Mouse (Mus musculus) CH12.LX (cell line): Measurements from ENCODE around the gene Bicc1. TPM values are rescaled to one million over a fixed set of nuclear protein-coding genes. Genes with fewer than 3 reads are reported as not detected.

Source experiments
- DNase-seq: peaks from one replicate; pipeline ENCODE4 v3.0.0-alpha.2; 2013; ENCODE audit errors: extremely low read depth
- H3K27ac ChIP-seq: 2 replicates; pipeline ENCODE4 v1.5.1; 2012; ENCODE audit warnings: low read depth, mild to moderate bottlenecking, control low read depth, moderate library complexity; ENCODE audit not compliant: insufficient read depth
- H3K27me3 ChIP-seq: replicated peaks from 2 replicates; pipeline ENCODE3; 2012; ENCODE audit warnings: inconsistent platforms
- H3K36me3 ChIP-seq, 2 experiments: replicated peaks in 1 of 2; 2 replicates each; pipeline versions ENCODE3 to v1.6.1; 2012; ENCODE audit warnings: inconsistent platforms in 1 of 2, low read length in 1 of 2, mild to moderate bottlenecking in 1 of 2, mixed read lengths in 1 of 2, moderate library complexity in 1 of 2; ENCODE audit not compliant: control insufficient read depth in 1 of 2, insufficient read depth in 1 of 2
- H3K4me1 ChIP-seq, 2 experiments: 2 replicates each; pipeline ENCODE4 v1.6.1; 2012; ENCODE audit warnings: inconsistent platforms in 1 of 2, moderate library complexity in 1 of 2; ENCODE audit not compliant: insufficient read depth in 2 of 2, control insufficient read depth in 1 of 2
- H3K4me2 ChIP-seq: 2 replicates; pipeline ENCODE4 v1.6.1; 2012; ENCODE audit warnings: low read depth, mild to moderate bottlenecking, control low read depth; ENCODE audit not compliant: poor library complexity, insufficient read depth, severe bottlenecking
- H3K4me3 ChIP-seq, 3 experiments: fragments of 150-350 bp in 1 of 3; sonication (generic) in 1 of 3; replicated peaks in 1 of 3; 2 replicates each; pipeline versions ENCODE3 to v1.5.1; 2011 to 2012; ENCODE audit warnings: low read depth in 2 of 3, low read length in 2 of 3, mild to moderate bottlenecking in 2 of 3, moderate library complexity in 2 of 3, control low read depth in 1 of 3, improper control_type of control experiment in 1 of 3, inconsistent platforms in 1 of 3, mixed read lengths in 1 of 3; ENCODE audit not compliant: poor library complexity in 1 of 3
- H3K79me2 ChIP-seq: replicated peaks from 2 replicates; pipeline ENCODE4 v1.6.1; 2012; ENCODE audit warnings: mild to moderate bottlenecking, moderate library complexity; ENCODE audit not compliant: control insufficient read depth, poor library complexity, insufficient read depth, severe bottlenecking; ENCODE audit errors: extremely low read depth
- H3K9ac ChIP-seq: 2 replicates; pipeline ENCODE4 v1.6.1; 2012; ENCODE audit warnings: low read depth, mild to moderate bottlenecking, control low read depth, moderate library complexity; ENCODE audit not compliant: insufficient read depth
- H3K9me3 ChIP-seq: replicated peaks from 2 replicates; pipeline ENCODE3; 2012; ENCODE audit warnings: low read length, inconsistent platforms, mixed read lengths
- BHLHE40 ChIP-seq: IDR thresholded peaks from 2 replicates; pipeline ENCODE4 v1.6.1; 2011; ENCODE audit warnings: mild to moderate bottlenecking, low read depth, low read length, improper control_type of control experiment
- CHD1 ChIP-seq: IDR thresholded peaks from 2 replicates; pipeline ENCODE4 v1.6.1; 2012; ENCODE audit warnings: low read depth, low read length, improper control_type of control experiment, inconsistent platforms
- CTCF ChIP-seq, 2 experiments: IDR thresholded peaks in 1 of 2; conservative IDR thresholded peaks in 1 of 2; 2 replicates each; pipeline ENCODE4 v1.5.1; 2011 to 2012; ENCODE audit warnings: low read depth in 2 of 2, low read length in 2 of 2, improper control_type of control experiment in 1 of 2, inconsistent platforms in 1 of 2, mild to moderate bottlenecking in 1 of 2, moderate library complexity in 1 of 2
- E2F4 ChIP-seq: IDR thresholded peaks from 2 replicates; pipeline ENCODE4 v1.6.1; 2011; ENCODE audit warnings: low read depth, low read length, improper control_type of control experiment; ENCODE audit not compliant: insufficient replicate concordance
- ELF1 ChIP-seq: IDR thresholded peaks from 2 replicates; pipeline ENCODE4 v1.6.1; 2014; ENCODE audit warnings: low read depth, mild to moderate bottlenecking, inconsistent platforms, low read length, improper control_type of control experiment
- EP300 ChIP-seq: IDR thresholded peaks from 2 replicates; pipeline ENCODE4 v1.6.1; 2011; ENCODE audit warnings: low read length, improper control_type of control experiment
- ETS1 ChIP-seq: conservative IDR thresholded peaks from 2 replicates; pipeline ENCODE4 v1.6.1; 2012; ENCODE audit warnings: low read depth, mild to moderate bottlenecking, inconsistent platforms, low read length, improper control_type of control experiment, moderate library complexity
- GABPA ChIP-seq: IDR thresholded peaks from 2 replicates; pipeline ENCODE4 v1.6.1; 2012; ENCODE audit warnings: low read depth, low read length, improper control_type of control experiment, inconsistent platforms; ENCODE audit not compliant: insufficient replicate concordance
- HCFC1 ChIP-seq: IDR thresholded peaks from 2 replicates; pipeline ENCODE4 v1.6.1; 2012; ENCODE audit warnings: low read depth, mild to moderate bottlenecking, inconsistent platforms, low read length, improper control_type of control experiment
- IRF4 ChIP-seq: IDR thresholded peaks from 2 replicates; pipeline ENCODE4 v1.6.1; 2014; ENCODE audit warnings: low read depth, mild to moderate bottlenecking, inconsistent platforms, low read length, improper control_type of control experiment
- MAX ChIP-seq: IDR thresholded peaks from 2 replicates; pipeline ENCODE4 v1.6.1; 2011; ENCODE audit warnings: low read length, improper control_type of control experiment
- MAZ ChIP-seq: IDR thresholded peaks from 2 replicates; pipeline ENCODE4 v1.6.1; 2012; ENCODE audit warnings: low read depth, mild to moderate bottlenecking, inconsistent platforms, low read length, improper control_type of control experiment, moderate library complexity
- MEF2A ChIP-seq: IDR thresholded peaks from 2 replicates; pipeline ENCODE4 v1.6.1; 2014; ENCODE audit warnings: low read depth, mild to moderate bottlenecking, inconsistent platforms, low read length, improper control_type of control experiment, borderline replicate concordance
- MXI1 ChIP-seq: IDR thresholded peaks from 2 replicates; pipeline ENCODE4 v1.6.1; 2011; ENCODE audit warnings: mild to moderate bottlenecking, low read depth, low read length, improper control_type of control experiment
- MYC ChIP-seq: IDR thresholded peaks from 2 replicates; pipeline ENCODE4 v1.6.1; 2011; ENCODE audit warnings: low read depth, mild to moderate bottlenecking, improper control_type of control experiment, low read length
- NRF1 ChIP-seq: IDR thresholded peaks from 2 replicates; pipeline ENCODE4 v1.6.1; 2014; ENCODE audit warnings: low read depth, mild to moderate bottlenecking, inconsistent platforms, low read length, improper control_type of control experiment, moderate library complexity
- POLR2A ChIP-seq: IDR thresholded peaks from 2 replicates; pipeline ENCODE4 v1.6.1; 2011; ENCODE audit warnings: low read depth, mild to moderate bottlenecking, improper control_type of control experiment, low read length
- RAD21 ChIP-seq: IDR thresholded peaks from 2 replicates; pipeline ENCODE4 v1.6.1; 2011; ENCODE audit warnings: low read depth, mild to moderate bottlenecking, low read length, improper control_type of control experiment, moderate library complexity
- UBTF ChIP-seq: IDR thresholded peaks from 2 replicates; pipeline ENCODE4 v1.6.1; 2012; ENCODE audit warnings: low read depth, mild to moderate bottlenecking, inconsistent platforms, low read length, improper control_type of control experiment, moderate library complexity
- USF1 ChIP-seq: IDR thresholded peaks from 2 replicates; pipeline ENCODE4 v1.6.1; 2014; ENCODE audit warnings: low read depth, mild to moderate bottlenecking, inconsistent platforms, low read length, improper control_type of control experiment
- USF2 ChIP-seq: conservative IDR thresholded peaks from 2 replicates; pipeline ENCODE4 v1.6.1; 2011; ENCODE audit warnings: low read depth, low read length, improper control_type of control experiment
- ZKSCAN1 ChIP-seq: IDR thresholded peaks from 2 replicates; pipeline ENCODE4 v1.6.1; 2012; ENCODE audit warnings: low read depth, inconsistent platforms, low read length, improper control_type of control experiment, borderline replicate concordance
- ZMIZ1 ChIP-seq: IDR thresholded peaks from 2 replicates; pipeline ENCODE4 v1.6.1; 2012; ENCODE audit warnings: low read depth, mild to moderate bottlenecking, inconsistent platforms, low read length, improper control_type of control experiment
- dilution Hi-C: fragments of 300-500 bp; cut with MboI; formaldehyde crosslinking; loops from 2 replicates; pipeline ENCODE4 v1.14.3; 2020; ENCODE audit warnings: low sequenced_read_pairs; ENCODE audit not compliant: extremely low pct_unique_long_range_greater_than_20kb, extremely low pct_ligation_motif_present
- in situ Hi-C: fragments of 300-500 bp; cut with MboI; formaldehyde crosslinking; loops from 3 replicates; pipeline ENCODE4 v1.14.3; 2019; ENCODE audit warnings: low sequenced_read_pairs, low pct_ligation_motif_present, low pct_unique_long_range_greater_than_20kb, mixed read lengths
- polyA plus RNA-seq: library from polyadenylated mRNA; unstranded; fragments of >175 nt; gene quantifications from 2 replicates; pipeline ENCODE4 v1.2.1, GENCODE M21; 2012; ENCODE audit warnings: low read depth; ENCODE audit not compliant: insufficient read length
- total RNA-seq, 2 experiments: library from RNA; depleted of rRNA; stranded (reverse); fragments of 300-350 nt in 1 of 2; fragments of >200 nt in 1 of 2; gene quantifications; 2 replicates each; pipeline ENCODE4 v1.2.3; 2012 to 2014

Bicc1 gene
- total and polyA plus RNA-seq, 3 experiments, result not detected

DNA sequence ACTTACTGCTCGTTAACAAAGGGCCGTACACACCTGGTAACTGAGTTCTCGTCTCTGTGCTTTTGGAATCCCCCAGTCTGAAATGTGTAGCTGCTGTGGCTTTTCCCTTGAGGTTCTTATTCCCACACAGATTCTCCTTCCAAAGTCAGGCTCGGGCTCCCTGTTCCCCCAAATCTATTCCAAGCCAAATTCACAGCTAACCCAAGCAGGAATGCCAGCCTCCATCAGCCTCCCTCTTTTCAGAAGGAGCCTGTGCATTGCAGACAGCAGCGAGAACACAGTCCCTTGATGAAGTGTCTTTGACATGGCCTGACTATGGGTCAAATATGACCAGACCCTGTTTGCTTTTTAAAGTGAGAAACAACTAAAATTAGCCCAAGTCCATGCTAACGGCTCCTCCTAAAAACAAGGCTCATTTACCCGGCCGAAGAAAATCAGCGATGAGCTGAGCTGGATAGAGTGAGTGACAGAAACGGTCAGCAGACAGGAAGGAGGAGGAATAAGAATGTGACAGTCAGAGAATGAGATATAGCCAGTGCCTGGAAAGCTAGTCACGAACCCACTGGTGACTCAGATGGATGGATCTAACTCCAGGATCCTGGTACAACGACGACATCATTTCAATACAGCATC, 240.4 kb downstream of the Bicc1 start (continued):
- TF ChIP-seq ZKSCAN1 (no peak), GABPA (no peak)

DNA sequence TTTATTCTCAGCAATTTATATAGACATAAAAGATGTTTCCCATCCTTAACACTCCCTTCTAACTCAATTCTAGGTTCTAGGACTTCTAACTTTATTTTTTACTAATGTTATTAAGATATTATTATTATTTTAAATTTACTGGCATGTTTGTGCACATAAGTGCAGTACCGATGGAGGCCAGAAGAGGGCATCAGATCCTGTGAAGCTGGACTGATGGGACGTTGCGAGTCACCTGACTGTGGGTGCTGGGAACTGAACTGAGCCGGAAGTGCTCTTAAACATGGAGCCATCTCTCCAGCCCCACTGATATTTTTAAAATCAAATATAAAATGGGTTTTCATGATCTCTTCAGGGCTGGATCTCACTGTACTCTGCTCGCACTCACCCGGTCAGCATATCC, 242.8 kb downstream of the Bicc1 start:
- dilution Hi-C loops (no loop called here), in situ Hi-C loops (no loop called here)
- Histone ChIP-seq H3K36me3 (no peaks in the 10 kb centered on the region), H3K79me2 (no peaks in the 10 kb centered on the region), H3K4me3 (no peak overlapping the region), H3K27me3 (no peaks in the 10 kb centered on the region), H3K27ac (no peak overlapping the region), H3K4me2 (no peak overlapping the region), H3K4me1 (no peaks in the 10 kb centered on the region), H3K9me3 (peaks cover 58% of the 10 kb centered on the region), H3K9ac (no peak overlapping the region)
- no peak for DNase-seq
- TF ChIP-seq MXI1 (no peak), HCFC1 (no peak), ELF1 (no peak), EP300 (no peak), GABPA (no peak), IRF4 (no peak)

DNA sequence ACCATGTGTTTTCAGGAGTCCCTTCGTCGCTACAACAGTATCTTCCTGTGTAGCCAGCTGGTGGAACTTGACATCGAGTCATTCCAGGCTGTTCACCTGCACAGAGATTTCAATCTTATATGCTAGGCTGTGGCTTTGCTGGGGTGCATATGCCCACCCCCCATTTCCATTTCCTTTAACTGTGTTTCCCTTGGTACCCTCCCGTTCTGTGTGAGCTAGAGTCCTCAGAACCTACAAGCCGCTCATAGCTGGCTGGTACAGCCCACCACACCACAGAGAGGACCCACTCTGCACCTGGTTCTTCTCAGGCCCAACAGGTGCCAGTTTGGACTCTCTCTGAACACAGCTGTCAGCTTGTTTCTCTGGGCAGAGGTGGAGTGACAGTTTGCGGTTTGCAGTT, 244.4 kb downstream of the Bicc1 start:
- TF ChIP-seq ZKSCAN1 (no peak), ZMIZ1 (no peak), BHLHE40 (no peak), MYC (no peak), MAX (no peak), MAZ (no peak), ETS1 (no peak), CTCF (conservative IDR thresholded peaks at IDR 0.05 in 1 of 2, IDR thresholded peaks at IDR 0.05 in 1 of 2; ENCODE audit: low read depth in 2 of 2, low read length in 2 of 2) (no peak), UBTF (no peak), CHD1 (no peak), POLR2A (no peak), USF1 (no peak), MEF2A (no peak), NRF1 (no peak), E2F4 (no peak), USF2 (no peak), IRF4 (no peak), RAD21 (no peak), GABPA (no peak)
- TF ChIP-seq, all 38 proteins: peak for 0
- no peak for DNase-seq
- Histone ChIP-seq H3K9me3 (peaks cover 46% of the 10 kb centered on the region), H3K9ac (no peak overlapping the region), H3K4me2 (no peak overlapping the region), H3K4me3 (no peak overlapping the region), H3K27me3 (no peaks in the 10 kb centered on the region), H3K36me3 (no peaks in the 10 kb centered on the region), H3K27ac (no peak overlapping the region), H3K4me1 (no peaks in the 10 kb centered on the region), H3K79me2 (no peaks in the 10 kb centered on the region)
- in situ Hi-C loops (no loop called here), dilution Hi-C loops (no loop called here)
